Mouse (Mus musculus) E14TG2a.4 (cell line): Measurements from ENCODE around the gene Adam1b.

Experiments
- CTCF ChIP-seq: conservative IDR thresholded peaks from 2 replicates; pipeline ENCODE4 v1.5.1; 2014; ENCODE audit warnings: low read length
- NANOG ChIP-seq: IDR thresholded peaks from 2 replicates; pipeline ENCODE4 v1.6.1; 2014; ENCODE audit warnings: borderline replicate concordance, low read length, mixed read lengths

- TF ChIP-seq CTCF = no peak
- TF ChIP-seq NANOG = no peak; the same call in 1 of the 2 replicates
Observed at GRCm38 (mm10) chr5:121536921-121537555, 33.8 kb upstream of the Adam1b start.
